Comparison of ENCODE assay signal across 8 mouse cellular contexts in genomic region chr14:105896791-105897568, GRCm38 (mm10). TPM values are rescaled to one million over a fixed set of nuclear protein-coding genes. Genes with fewer than 3 reads are reported as not detected.
DNase-seq lines count a peak whose midpoint lies in the region; ATAC-seq and TF ChIP-seq lines count a peak whose summit lies in the region.

TSS of gene Spry2 (minus strand) at chr14:105896819.

- ATAC-seq in hindbrain, postnatal 0 days = peak; percentile 95
- peak; percentile 37 for ATAC-seq in megakaryocyte, adult 5-6 weeks (ENCODE audit: poor library complexity, severe bottlenecking)

- peak within 1 kb of the TSS; percentile 99 for H3K4me2 ChIP-seq in hindbrain, postnatal 0 days (ENCODE audit: low read depth, low read length)

- TF ChIP-seq CTCF in hindbrain, postnatal 0 days (IDR thresholded peaks at IDR 0.05; ENCODE audit: low read depth) = no peak

- peak within 1 kb of the TSS; percentile 94 for H3K27ac ChIP-seq in hindbrain, postnatal 0 days

- H3K9me3 ChIP-seq in hindbrain, postnatal 0 days (ENCODE audit: low read length) = no peaks in the 10 kb centered on the region

- peak within 1 kb of the TSS; percentile 93 for H3K9ac ChIP-seq in hindbrain, postnatal 0 days (replicated peaks; ENCODE audit: low read length)

- H3K27me3 ChIP-seq in hindbrain, postnatal 0 days (ENCODE audit: insufficient read depth, low read length) = no peaks in the 10 kb centered on the region

- DNase-seq in ZHBTc4 (ENCODE audit: low read depth, low spot score) = peak; percentile 99
- DNase-seq in cerebellum, postnatal 36 days = peak; percentile 79
- DNase-seq in gastrocnemius, adult 8-10 months (ENCODE audit: low spot score in 2 of 2) = peak; percentile 85 to 92
- DNase-seq in hindbrain, postnatal 0 days (ENCODE audit: low spot score) = peak; percentile 97
- peak; percentile 84 to 94 for DNase-seq in left cerebral cortex, adult 8-10 months (ENCODE audit: low spot score in 2 of 2)
- DNase-seq in right cerebral cortex, adult 2 months (ENCODE audit: low spot score in 2 of 2) = peak; percentile 84 to 87
- DNase-seq in urinary bladder, postnatal 25 days (ENCODE audit: low spot score) = peak; percentile 72

- WGBS in hindbrain, postnatal 0 days = under 1% methylated on average over 50 of the region's 89 CpGs

- peaks cover 5% of the 10 kb centered on the region for H3K4me1 ChIP-seq in hindbrain, postnatal 0 days (ENCODE audit: insufficient read depth, low read length)

- H3K36me3 ChIP-seq in hindbrain, postnatal 0 days (ENCODE audit: insufficient read depth, low read length) = no peaks in the 10 kb centered on the region

- peak within 1 kb of the TSS; percentile 71 for H3K4me3 ChIP-seq in hindbrain, postnatal 0 days (ENCODE audit: low read length)

RNA-seq across cellular contexts. Expression of gene Spry2, which starts in this region (rescaled TPM):
- total RNA-seq in gastrocnemius, adult 8-10 months (2022) = 10 to 100 TPM; 15.7 to 20.8 (median 18.7) TPM
- 33.5 and 38.4 TPM in 2 replicates for total RNA-seq in hindbrain, postnatal 0 days (2014; rRNA removed)
- polyA plus RNA-seq in hindbrain, postnatal 0 days (2015; fragmentation: Nextera tagmentation; extraction: Ambion mirVana) = 61.7 and 71.4 TPM in 2 replicates
- 10 to 100 TPM; 77.7 to 87.4 (median 83.9) TPM for total RNA-seq in left cerebral cortex, adult 8-10 months (2022)
- 3.5 and 5.3 TPM in 2 replicates for total RNA-seq in megakaryocyte, adult 5-6 weeks (2015)
- total RNA-seq in megakaryocyte, adult 5-6 weeks (2017) = 3.4 and 3.5 TPM in 2 replicates

Comparison
In these comparisons a context has a peak if more than half of its experiments do, and no peak if none do; other contexts are left out.
1. Peak in every context shown above with its lines: DNase-seq, ATAC-seq, H3K4me3 ChIP-seq and H3K27ac ChIP-seq.